Comparison of ENCODE assay signal across 9 mouse cellular contexts in genomic region chr4:133104194-133104569, GRCm38 (mm10). TPM values are rescaled to one million over a fixed set of nuclear protein-coding genes. Genes with fewer than 3 reads are reported as not detected.
DNase-seq lines count a peak whose midpoint lies in the region; ATAC-seq and TF ChIP-seq lines count a peak whose summit lies in the region.
"Had no signal": no experiment of that assay in that cellular context is flagged by ENCODE, and none has a peak within 500 bp of the region (broad histone marks: within the 10 kb centered on the region; RNA-seq: fewer than 3 reads in every experiment).

No protein-coding gene starts in this region.

- H3K4me1 ChIP-seq in kidney, embryonic 15.5 days, result peaks cover 44% of the 10 kb centered on the region
- H3K4me1 ChIP-seq in embryonic fibroblast, embryonic 13.5 days (ENCODE audit: control insufficient read depth, insufficient read depth, low read length), result peaks cover 4% of the 10 kb centered on the region; the same call in 1 of the 2 replicates
- peaks cover 33% of the 10 kb centered on the region for H3K4me1 ChIP-seq in limb, embryonic 12.5 days (replicated peaks)
- H3K4me1 ChIP-seq in neural tube, embryonic 11.5 days (ENCODE audit: control insufficient read depth, insufficient read depth, low read length), result no peaks in the 10 kb centered on the region; the same call in 1 of the 2 replicates
- 0 out of 2 replicates have a peak, but pooled peaks cover 2% of the 10 kb centered on the region for H3K4me1 ChIP-seq in forebrain, embryonic 14.5 days (ENCODE audit: control insufficient read depth, insufficient read depth, low read length)

- TF ChIP-seq CTCF in embryonic fibroblast, embryonic 13.5 days (IDR thresholded peaks at IDR 0.05; ENCODE audit: borderline replicate concordance, insufficient read depth, low read length), result no peak

- no peak for TF ChIP-seq POLR2A in embryonic fibroblast, embryonic 13.5 days (IDR thresholded peaks at IDR 0.05; ENCODE audit: low read depth, low read length)

- no peak overlapping the region for H3K4me3 ChIP-seq in kidney, embryonic 15.5 days (replicated peaks)
- H3K4me3 ChIP-seq in embryonic fibroblast, embryonic 13.5 days (ENCODE audit: insufficient read depth, low read length), result no peak overlapping the region
- no peak overlapping the region for H3K4me3 ChIP-seq in limb, embryonic 12.5 days (replicated peaks)
- no peak overlapping the region for H3K4me3 ChIP-seq in neural tube, embryonic 11.5 days (ENCODE audit: low read depth, low read length)
- no peak overlapping the region for H3K4me3 ChIP-seq in forebrain, embryonic 14.5 days (ENCODE audit: low read depth, low read length)

- no peaks in the 10 kb centered on the region for H3K9me3 ChIP-seq in kidney, embryonic 15.5 days (replicated peaks)
- no peaks in the 10 kb centered on the region for H3K9me3 ChIP-seq in limb, embryonic 12.5 days
- H3K9me3 ChIP-seq in neural tube, embryonic 11.5 days (ENCODE audit: control insufficient read depth, low read length), result no peaks in the 10 kb centered on the region
- no peaks in the 10 kb centered on the region for H3K9me3 ChIP-seq in forebrain, embryonic 14.5 days (replicated peaks; ENCODE audit: control insufficient read depth, low read length)

- H3K27me3 ChIP-seq in kidney, embryonic 15.5 days, result no peaks in the 10 kb centered on the region
- no peaks in the 10 kb centered on the region for H3K27me3 ChIP-seq in limb, embryonic 12.5 days
- no peaks in the 10 kb centered on the region for H3K27me3 ChIP-seq in neural tube, embryonic 11.5 days (ENCODE audit: control insufficient read depth, insufficient read depth, low read length)
- no peaks in the 10 kb centered on the region for H3K27me3 ChIP-seq in forebrain, embryonic 14.5 days (replicated peaks; ENCODE audit: control insufficient read depth, insufficient read depth, low read length)

- peak; percentile 46 for ATAC-seq in kidney, embryonic 15.5 days (replicated peaks; ENCODE audit: low FRiP score)
- no peak for ATAC-seq in limb, embryonic 12.5 days (ENCODE audit: insufficient number of reproducible peaks, insufficient read depth, low FRiP score, low TSS enrichment, low read depth)
- ATAC-seq in neural tube, embryonic 11.5 days (ENCODE audit: insufficient read depth, low FRiP score, low TSS enrichment), result no peak
- ATAC-seq in forebrain, embryonic 14.5 days, result no peak

- H3K9ac ChIP-seq in kidney, embryonic 15.5 days, result no peak overlapping the region
- no peak overlapping the region for H3K9ac ChIP-seq in limb, embryonic 12.5 days (replicated peaks)
- peak overlapping the region; percentile 11; the same call in 1 of the 2 replicates for H3K9ac ChIP-seq in neural tube, embryonic 11.5 days (ENCODE audit: low read length)
- H3K9ac ChIP-seq in forebrain, embryonic 14.5 days (ENCODE audit: low read length), result no peak overlapping the region

- WGBS in kidney, embryonic 15.5 days, result 25% methylated on average over 10 of the region's 10 CpGs
- WGBS in limb, embryonic 12.5 days, result 31% methylated on average over 10 of the region's 10 CpGs
- 39% methylated on average over 10 of the region's 10 CpGs for WGBS in neural tube, embryonic 11.5 days
- WGBS in forebrain, embryonic 14.5 days, result 40% methylated on average over 10 of the region's 10 CpGs

- peaks cover 2% of the 10 kb centered on the region; the same call in 1 of the 2 replicates for H3K36me3 ChIP-seq in kidney, embryonic 15.5 days
- no peaks in the 10 kb centered on the region for H3K36me3 ChIP-seq in limb, embryonic 12.5 days
- no peaks in the 10 kb centered on the region for H3K36me3 ChIP-seq in neural tube, embryonic 11.5 days (ENCODE audit: control insufficient read depth, insufficient read depth, low read length)
- no peaks in the 10 kb centered on the region for H3K36me3 ChIP-seq in forebrain, embryonic 14.5 days (ENCODE audit: control insufficient read depth, insufficient read depth, low read length)

- peak overlapping the region; percentile 87 for H3K27ac ChIP-seq in kidney, embryonic 15.5 days
- peak overlapping the region; percentile 3; the same call in 1 of the 2 replicates for H3K27ac ChIP-seq in embryonic fibroblast, embryonic 13.5 days (ENCODE audit: insufficient read depth, low read length)
- peak overlapping the region; percentile 37; the same call in 1 of the 2 replicates for H3K27ac ChIP-seq in limb, embryonic 12.5 days
- no peak overlapping the region for H3K27ac ChIP-seq in neural tube, embryonic 11.5 days (ENCODE audit: low read depth, low read length)
- H3K27ac ChIP-seq in forebrain, embryonic 14.5 days (ENCODE audit: low read depth, low read length), result no peak overlapping the region
- H3K27ac ChIP-seq: macrophage had no signal

- H3K4me2 ChIP-seq in kidney, embryonic 15.5 days, result peak overlapping the region; percentile 36
- 0 out of 2 replicates have a peak overlapping the region, but pooled peaks have one; percentile 14 for H3K4me2 ChIP-seq in limb, embryonic 12.5 days
- H3K4me2 ChIP-seq in neural tube, embryonic 11.5 days (ENCODE audit: low read depth), result no peak overlapping the region
- no peak overlapping the region for H3K4me2 ChIP-seq in forebrain, embryonic 14.5 days (ENCODE audit: low read length)

- no peak for DNase-seq in kidney, adult 9 months
- no peak for DNase-seq in neural tube, embryonic 11.5 days (ENCODE audit: low spot score)
- DNase-seq in forebrain, embryonic 14.5 days (ENCODE audit: low spot score), result no peak
- DNase-seq in spleen, adult 18-20 months, result no peak
- no peak for DNase-seq in left cerebral cortex, adult 9 months (ENCODE audit: low spot score in 2 of 2)

RNA-seq across cellular contexts. Expression of gene Wasf2, which starts 26.1 kb away (rescaled TPM):
- polyA plus RNA-seq in kidney, embryonic 15.5 days (2015; fragmentation: Nextera tagmentation; extraction: Ambion mirVana), result 107 and 109 TPM in 2 replicates
- polyA plus RNA-seq in embryonic fibroblast, embryonic 13.5 days (2011; ENCODE audit: insufficient read length, low read depth, missing spikeins), result 101 and 107 TPM in 2 replicates
- 73.8 and 81.6 TPM in 2 replicates for polyA plus RNA-seq in limb, embryonic 12.5 days (2016; fragmentation: Nextera tagmentation; extraction: Ambion mirVana)
- 33.0 and 39.0 TPM in 2 replicates for polyA plus RNA-seq in neural tube, embryonic 11.5 days (2014; fragmentation: Nextera tagmentation; extraction: Ambion mirVana)
- 28.3 and 30.4 TPM in 2 replicates for polyA plus RNA-seq in forebrain, embryonic 14.5 days (2014; fragmentation: Nextera tagmentation; extraction: Ambion mirVana)

Comparison
In these comparisons a context has a peak if more than half of its experiments do, and no peak if none do; other contexts are left out.
1. H3K27ac ChIP-seq: peak in kidney, embryonic 15.5 days (single experiment), embryonic fibroblast, embryonic 13.5 days (single experiment) and limb, embryonic 12.5 days (single experiment); none in neural tube, embryonic 11.5 days (single experiment) and forebrain, embryonic 14.5 days (single experiment).
2. H3K4me2 ChIP-seq: peak in kidney, embryonic 15.5 days (single experiment) and limb, embryonic 12.5 days (single experiment); none in neural tube, embryonic 11.5 days (single experiment) and forebrain, embryonic 14.5 days (single experiment).